Mouse (Mus musculus) forebrain, embryonic 13.5 days (tissue): ENCODE data around the gene Rcbtb2. TPM values are rescaled to one million over a fixed set of nuclear protein-coding genes. Genes with fewer than 3 reads are reported as not detected.

Experiments used
- ATAC-seq: fragments of 200-750 bp; cut with Nextera tagmentation; 2 replicates; pipeline ENCODE4 v1.8.0; 2017
- H3K27ac ChIP-seq: fragments of 300-500 bp; sonication (generic); 2 replicates; pipeline ENCODE4 v1.5.1; 2015; ENCODE audit warnings: inconsistent platforms, mild to moderate bottlenecking, moderate library complexity
- H3K27me3 ChIP-seq: fragments of 300-500 bp; sonication (generic); 2 replicates; pipeline ENCODE4 v1.6.1; 2015; ENCODE audit warnings: mild to moderate bottlenecking, inconsistent platforms
- H3K36me3 ChIP-seq: fragments of 300-500 bp; sonication (generic); 2 replicates; pipeline ENCODE4 v1.6.1; 2015; ENCODE audit warnings: mild to moderate bottlenecking, inconsistent platforms; ENCODE audit not compliant: poor library complexity, severe bottlenecking
- H3K4me1 ChIP-seq: fragments of 300-500 bp; sonication (generic); 2 replicates; pipeline ENCODE4 v1.6.1; 2015; ENCODE audit warnings: inconsistent platforms
- H3K4me2 ChIP-seq: fragments of 300-500 bp; sonication (generic); 2 replicates; pipeline ENCODE4 v1.6.1; 2015; ENCODE audit warnings: inconsistent platforms, mild to moderate bottlenecking, moderate library complexity
- H3K4me3 ChIP-seq: fragments of 300-500 bp; sonication (generic); 2 replicates; pipeline ENCODE4 v1.5.1; 2015; ENCODE audit warnings: mild to moderate bottlenecking, inconsistent platforms
- H3K9ac ChIP-seq: fragments of 300-500 bp; sonication (generic); 2 replicates; pipeline ENCODE4 v1.6.1; 2015; ENCODE audit warnings: mild to moderate bottlenecking, inconsistent platforms
- H3K9me3 ChIP-seq: fragments of 300-500 bp; sonication (generic); replicated peaks from 2 replicates; pipeline ENCODE4 v1.6.1; 2016; ENCODE audit warnings: inconsistent platforms
- WGBS: fragments of 180-500 bp; shearing (Covaris S2); methylation state at CpG from one replicate; pipeline ENCODE4 v1.1.7; 2015; 5-methylcytosine and 5-hydroxymethylcytosine counted together
- microRNA counts: library from miRNA; unstranded; fragments of <30 nt; microRNA quantifications from one replicate; lab custom pipeline; 2016
- microRNA-seq: library from miRNA; unstranded; fragments of <30 nt; microRNA quantifications from one replicate; pipeline ENCODE4, GENCODE M21; 2016
- polyA plus RNA-seq: library from polyadenylated mRNA; unstranded; fragments of >200 nt; fragmentation: Nextera tagmentation; extraction: Ambion mirVana; gene quantifications from 2 replicates; pipeline ENCODE4 v1.2.1, GENCODE M21; 2015

Gene Rcbtb2
- polyA plus RNA-seq, 1 experiment from 2014 or later = 111 TPM

GRCm38 (mm10) chr14:73253453-73254251 lies 130.8 kb downstream of the Rcbtb2 start:
- H3K27ac ChIP-seq = no peak overlapping the region
- H3K9me3 ChIP-seq = no peaks in the 10 kb centered on the region
- no peaks in the 10 kb centered on the region for H3K27me3 ChIP-seq
- ATAC-seq = no peak
- H3K4me2 ChIP-seq = no peak overlapping the region
- H3K9ac ChIP-seq = no peak overlapping the region
- 0 out of 2 replicates have a peak, but pooled peaks cover 3% of the 10 kb centered on the region for H3K4me1 ChIP-seq
- H3K4me3 ChIP-seq = no peak overlapping the region
- no peaks in the 10 kb centered on the region for H3K36me3 ChIP-seq
- WGBS = 46% methylated on average over 6 of the region's 6 CpGs

GRCm38 (mm10) chr14:73254412-73254811 lies 131.6 kb downstream of the Rcbtb2 start:
- no peak overlapping the region for H3K9ac ChIP-seq
- no peak for ATAC-seq
- whole genome bisulfite sequencing = 73% methylated on average over 4 of the region's 4 CpGs
- H3K4me2 ChIP-seq = no peak overlapping the region
- no peaks in the 10 kb centered on the region for H3K36me3 ChIP-seq
- 0 out of 2 replicates have a peak, but pooled peaks cover 3% of the 10 kb centered on the region for H3K4me1 ChIP-seq
- H3K27me3 ChIP-seq = no peaks in the 10 kb centered on the region
- no peaks in the 10 kb centered on the region for H3K9me3 ChIP-seq
- H3K27ac ChIP-seq = no peak overlapping the region
- no peak overlapping the region for H3K4me3 ChIP-seq

- Histone ChIP-seq H3K9ac (no peak overlapping the region), H3K27ac (no peak overlapping the region), H3K27me3 (no peaks in the 10 kb centered on the region), H3K4me1 (0 out of 2 replicates have a peak, but pooled peaks cover 3% of the 10 kb centered on the region), H3K36me3 (no peaks in the 10 kb centered on the region), H3K4me2 (no peak overlapping the region), H3K9me3 (no peaks in the 10 kb centered on the region), H3K4me3 (no peak overlapping the region)
- WGBS = 66% methylated on average over 3 of the region's 3 CpGs
- no peak for ATAC-seq
Measured at GRCm38 (mm10) chr14:73255426-73255970, 132.7 kb downstream of the Rcbtb2 start.

- Histone ChIP-seq H3K27me3 (no peaks in the 10 kb centered on the region), H3K4me3 (no peak overlapping the region), H3K4me2 (no peak overlapping the region), H3K36me3 (peaks cover 4% of the 10 kb centered on the region), H3K9me3 (no peaks in the 10 kb centered on the region), H3K4me1 (0 out of 2 replicates have a peak, but pooled peaks cover 3% of the 10 kb centered on the region), H3K9ac (no peak overlapping the region), H3K27ac (no peak overlapping the region)
- WGBS = 78% methylated on average over 7 of the region's 7 CpGs
- no peak for ATAC-seq
Measured at GRCm38 (mm10) chr14:73257348-73257747, 134.5 kb downstream of the Rcbtb2 start.

MicroRNA genes within 50 kb of the gene (microRNA counts, 519-probe panel; counts per million panel counts)
- microRNA mmu-miR-687 (lab: Ali Mortazavi, UCI) = 177 counts per million, percentile 53 among the panel's probes with 10 or more counts

Small RNA genes within 50 kb of the gene (microRNA-seq; reads per million reads assigned to microRNA genes)
- not detected for gene Mir687

Other genes starting within 250 kb of the Rcbtb2 start
- not detected in 2 replicates for gene Cysltr2, start 73.9 kb upstream of the Rcbtb2 start, polyA plus RNA-seq
- 9.0 and 9.4 TPM in 2 replicates for gene Lpar6, start 114.9 kb downstream of the Rcbtb2 start, polyA plus RNA-seq
- 18.8 and 21.5 TPM in 2 replicates for gene Rb1, start 202.8 kb downstream of the Rcbtb2 start, polyA plus RNA-seq